Mouse (Mus musculus) natural killer cell, adult 2 months (primary cell): Measurements from ENCODE around the gene Spopl.
A peak's percentile ranks its signal among the peaks of the same experiment; 100 is the strongest.
"Not testable (repeated sequence)": the region's sequence is repeated elsewhere in the genome, so short reads cannot be mapped to it uniquely, and the experiment has no call there.

Source experiments
- DNase-seq, 2 experiments: peaks; one replicate each; pipeline ENCODE4 v3.0.0; 2022; ENCODE audit warnings: low spot score in 2 of 2

Gene Spopl

DNA sequence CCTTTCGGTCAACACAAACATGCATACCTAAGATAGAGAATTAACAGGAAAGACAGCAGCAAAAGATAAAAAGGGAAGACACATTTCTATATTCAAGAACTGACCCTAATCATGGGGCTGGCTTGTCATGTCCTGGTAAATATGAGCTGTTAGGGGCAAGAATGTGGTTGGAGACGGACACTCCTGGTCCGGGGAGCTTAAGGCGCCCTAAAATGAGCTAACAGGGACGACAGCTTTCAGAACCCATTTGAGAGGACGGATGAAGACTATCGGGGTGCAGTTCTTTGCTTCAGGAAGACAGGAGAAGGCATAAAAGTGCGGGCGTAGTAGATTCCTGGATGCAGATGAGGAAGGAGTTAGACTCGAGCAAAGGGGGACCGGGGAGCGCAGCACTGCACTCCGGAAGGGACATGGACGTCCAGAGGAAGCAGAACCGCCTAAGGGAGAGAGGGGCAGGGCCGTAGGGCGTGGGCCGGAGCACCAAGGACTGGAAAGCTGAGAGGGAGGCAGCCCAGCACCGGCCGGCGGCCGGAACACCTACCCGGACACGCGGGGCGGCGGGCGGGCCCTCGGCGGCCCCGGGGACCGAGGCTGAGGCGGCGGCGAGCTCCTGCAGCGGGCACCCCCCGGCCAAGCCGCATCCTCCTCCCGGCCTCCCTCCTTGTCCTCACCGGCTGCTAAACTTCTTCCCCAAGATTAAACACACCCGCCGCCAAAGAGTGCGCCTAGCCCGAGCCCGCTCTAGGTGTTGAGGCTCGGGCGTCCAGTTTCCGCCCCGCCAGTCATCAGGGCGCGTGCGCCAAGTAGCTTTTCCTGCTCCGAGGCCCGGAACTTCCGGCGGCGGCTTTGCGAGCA lies at the start of gene Spopl:
Gene Spopl (minus strand): TSS at position 805 of the 855 bp plus-strand sequence.
- peak; percentile 67 to 72 for DNase-seq

DNA sequence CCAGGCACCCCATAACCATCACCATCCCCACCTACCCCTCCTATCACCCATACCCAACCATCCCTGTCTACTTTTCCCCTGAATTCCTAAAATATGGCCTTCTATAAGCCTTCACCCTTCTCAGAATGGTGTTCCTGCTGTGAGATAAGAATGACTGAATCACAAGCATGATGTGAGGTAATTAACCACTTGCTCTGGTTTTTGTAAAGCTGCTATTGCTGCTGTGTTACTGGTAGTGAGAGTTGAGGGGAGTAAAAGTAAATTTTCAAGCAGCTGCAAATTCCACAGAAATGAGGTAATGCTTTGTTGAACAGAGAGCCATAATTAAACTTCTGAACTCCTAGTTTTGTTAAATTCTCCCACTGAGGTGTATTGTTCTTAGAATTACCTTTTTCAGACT lies 48.2 kb upstream of the Spopl start:
- no peak for DNase-seq

DNA sequence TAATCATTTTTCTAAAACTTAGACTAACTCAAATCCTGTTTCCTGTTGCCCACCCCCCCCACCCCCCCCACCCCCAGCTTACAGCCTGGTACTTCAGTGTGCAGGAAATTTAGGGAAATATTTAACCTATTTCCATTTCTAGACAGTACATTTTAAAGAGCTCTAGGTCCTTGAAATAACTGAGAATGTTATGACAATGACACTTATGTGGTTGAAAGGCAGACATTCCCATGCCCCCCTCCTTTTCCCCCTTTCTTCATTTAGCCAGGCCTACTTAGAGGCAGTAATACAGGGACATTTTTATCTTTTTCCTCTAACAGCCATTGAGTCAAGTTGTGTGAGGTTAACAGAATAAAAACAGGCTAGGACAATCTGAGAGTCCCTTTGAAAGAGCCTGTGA lies 46.1 kb upstream of the Spopl start:
- no peak for DNase-seq

DNA sequence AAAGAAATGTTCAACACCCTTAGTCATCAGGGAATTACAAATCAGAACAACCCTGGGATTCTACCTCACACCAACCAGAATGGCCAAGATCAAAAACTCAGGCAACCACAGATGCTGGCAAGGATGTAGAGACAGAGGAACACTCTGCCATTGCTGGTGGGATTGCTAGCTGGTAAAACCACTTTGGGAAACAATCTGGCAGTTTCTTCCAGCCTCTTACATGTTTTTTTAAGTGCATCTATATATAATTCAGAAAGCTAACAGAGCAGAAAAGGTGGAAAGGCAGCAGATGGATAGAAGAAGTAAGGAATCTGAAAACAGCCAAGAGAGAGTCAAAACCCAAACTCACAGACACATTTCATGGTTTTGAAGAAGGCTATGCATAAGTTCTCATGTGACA lies 33.5 kb upstream of the Spopl start:
- DNase-seq = no peak

DNA sequence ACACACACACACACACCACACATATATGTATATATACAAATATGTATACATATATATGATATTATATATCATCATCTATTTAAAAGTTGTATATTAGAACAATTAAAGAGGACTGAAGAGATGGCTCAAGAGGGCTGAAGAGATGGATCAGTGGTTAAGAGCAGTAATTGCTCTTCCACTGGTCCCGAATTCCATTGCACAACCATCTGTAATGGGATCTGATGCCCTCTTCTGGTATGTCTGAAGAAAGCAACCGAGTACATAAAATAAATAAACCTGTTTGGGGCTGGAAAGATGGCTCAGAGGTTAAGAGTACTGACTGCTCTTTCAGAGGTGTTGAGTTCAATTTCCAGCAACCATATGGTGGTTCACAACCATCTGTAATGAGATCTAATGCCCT lies 16.9 kb upstream of the Spopl start:
- DNase-seq = no peak

DNA sequence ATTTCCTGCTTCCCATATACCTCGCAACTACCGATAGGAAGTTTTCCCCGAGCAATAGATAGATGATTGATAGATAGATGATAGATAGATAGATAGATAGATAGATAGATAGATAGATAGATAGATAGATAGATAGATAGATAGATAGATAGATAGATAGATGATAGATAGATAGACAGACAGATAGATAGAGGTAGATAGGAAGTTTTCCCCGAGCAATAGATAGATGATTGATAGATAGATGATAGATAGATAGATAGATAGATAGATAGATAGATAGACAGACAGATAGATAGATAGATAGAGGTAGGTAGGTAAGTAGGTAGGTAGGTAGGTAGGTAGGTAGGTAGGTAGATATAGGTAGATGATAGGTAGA lies 239 bp upstream of the Spopl start:
- DNase-seq = not testable (repeated sequence)

DNA sequence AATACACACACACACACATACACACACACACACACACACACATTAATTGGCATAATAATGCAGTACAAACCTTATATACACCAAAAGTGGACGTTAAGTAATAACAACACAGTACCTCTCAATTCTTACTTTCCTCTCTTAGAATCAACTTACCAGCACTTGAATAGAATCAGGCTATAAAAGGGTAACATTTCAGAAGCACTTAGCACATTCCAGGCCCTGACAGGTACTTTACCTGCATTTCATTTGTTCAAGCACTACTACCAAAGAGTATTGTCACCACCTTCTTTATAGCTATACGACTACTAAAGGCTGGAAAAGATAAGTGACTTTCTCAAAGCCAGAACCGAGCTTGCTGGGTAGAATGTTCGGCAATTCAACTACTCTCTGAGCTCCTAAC lies 1.3 kb downstream of the Spopl start:
- no peak for DNase-seq

DNA sequence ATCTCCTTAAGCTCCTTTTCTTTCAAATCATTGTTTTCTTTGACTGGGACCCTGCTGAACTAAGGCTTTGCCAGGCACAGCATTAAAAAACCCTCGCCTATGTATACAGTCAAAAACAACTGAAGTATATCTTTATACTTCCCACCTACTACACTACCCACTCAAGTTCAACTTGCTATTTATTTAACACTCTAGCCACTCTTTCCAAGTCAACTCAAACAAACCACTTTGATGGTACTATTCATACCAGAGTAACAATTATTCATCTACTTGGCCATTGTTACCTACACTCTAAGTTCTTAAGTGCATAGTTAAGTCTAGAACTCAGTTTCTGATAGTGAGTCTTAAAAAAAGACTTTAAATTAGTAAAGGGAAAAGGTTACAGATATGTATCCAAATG lies 3.1 kb downstream of the Spopl start:
- DNase-seq = no peak

DNA sequence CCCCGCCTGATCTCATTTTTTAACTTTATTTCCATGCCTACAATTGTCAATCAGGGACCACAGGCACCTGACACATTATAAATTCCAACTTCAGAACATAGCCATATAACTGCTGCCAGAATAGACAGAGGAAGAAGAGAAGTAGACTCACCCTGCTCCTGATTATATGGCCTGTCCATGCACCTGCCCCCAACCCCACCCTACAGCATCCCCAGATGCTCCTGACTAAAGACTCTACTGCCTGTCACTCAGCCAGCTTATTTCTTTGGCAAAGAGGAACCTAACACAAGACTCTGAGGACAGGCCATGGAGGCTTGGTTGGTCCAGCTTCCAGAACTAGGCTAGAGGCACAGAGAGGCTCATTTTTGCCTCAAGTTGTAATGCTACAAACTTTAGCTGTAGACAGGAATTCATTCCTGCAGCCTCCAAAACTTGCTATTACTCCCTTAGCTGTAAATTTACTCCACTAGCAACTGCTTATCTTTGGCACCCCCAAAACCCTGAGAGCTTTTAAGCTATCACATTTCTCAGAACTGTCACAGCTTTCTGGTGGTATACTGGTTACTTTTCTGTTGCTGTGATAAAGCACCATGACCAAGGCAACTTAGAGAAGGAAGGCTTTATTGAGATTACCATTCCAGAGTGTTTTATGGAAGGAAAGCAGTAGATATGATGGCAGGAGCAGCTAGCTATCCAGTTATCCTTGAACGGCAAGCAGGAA lies 6.7 kb downstream of the Spopl start:
- DNase-seq = no peak

DNA sequence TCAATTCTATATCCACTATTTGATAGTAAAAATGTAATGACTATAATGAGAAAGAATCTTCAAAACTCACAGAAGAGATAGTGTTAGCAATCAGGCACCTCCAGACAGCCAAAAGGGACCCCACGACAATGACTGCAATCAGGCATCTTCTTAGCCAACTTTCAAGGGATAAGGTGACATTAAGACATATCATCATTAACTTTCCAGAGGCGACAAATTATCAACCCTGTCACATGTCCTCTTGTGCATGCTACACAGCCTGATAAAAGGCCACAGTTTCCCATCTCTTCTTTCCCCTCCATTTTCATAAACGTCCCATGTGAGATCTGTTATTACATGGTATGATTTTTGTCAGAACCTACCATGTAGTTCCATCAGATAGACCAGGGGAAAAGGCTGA lies 9.0 kb downstream of the Spopl start:
- DNase-seq = no peak

DNA sequence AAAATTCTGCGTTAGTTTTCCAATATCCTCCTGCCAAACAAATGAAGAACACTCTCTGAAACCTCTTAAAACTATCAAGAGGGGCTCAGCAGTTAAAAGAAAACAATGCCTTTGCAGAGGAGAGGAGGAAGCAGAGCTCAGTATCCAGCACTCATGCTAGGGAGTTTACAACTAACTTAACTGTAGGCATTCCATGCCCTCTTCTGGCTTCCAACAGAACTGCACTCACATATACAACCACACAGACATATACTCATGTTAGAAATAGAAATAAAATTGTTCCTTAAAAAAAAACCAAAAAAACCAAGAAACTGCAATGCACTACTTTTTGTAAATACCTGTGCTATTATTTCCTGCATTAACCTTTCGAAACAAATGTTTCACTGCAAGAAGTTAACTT lies 12.7 kb downstream of the Spopl start:
- DNase-seq = no peak

DNA sequence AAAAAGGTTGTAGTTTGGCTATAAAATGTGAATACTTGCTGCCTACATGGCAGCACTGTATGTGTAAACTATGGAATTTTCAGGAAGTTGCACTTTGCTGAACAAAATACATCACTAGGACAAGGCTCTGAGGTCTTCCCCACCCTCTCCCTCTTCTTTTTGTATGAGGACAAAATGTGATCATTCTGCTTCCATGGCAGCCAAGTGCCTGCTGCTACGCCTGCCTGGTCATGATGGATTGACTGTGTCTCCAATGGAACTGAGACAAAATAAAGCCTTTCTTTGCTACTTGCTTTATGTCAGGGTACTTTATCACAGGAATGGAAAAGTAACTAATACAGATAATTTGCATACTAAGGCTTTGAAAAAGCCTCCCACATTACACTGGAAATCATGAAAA lies 20.7 kb downstream of the Spopl start:
- DNase-seq = no peak

DNA sequence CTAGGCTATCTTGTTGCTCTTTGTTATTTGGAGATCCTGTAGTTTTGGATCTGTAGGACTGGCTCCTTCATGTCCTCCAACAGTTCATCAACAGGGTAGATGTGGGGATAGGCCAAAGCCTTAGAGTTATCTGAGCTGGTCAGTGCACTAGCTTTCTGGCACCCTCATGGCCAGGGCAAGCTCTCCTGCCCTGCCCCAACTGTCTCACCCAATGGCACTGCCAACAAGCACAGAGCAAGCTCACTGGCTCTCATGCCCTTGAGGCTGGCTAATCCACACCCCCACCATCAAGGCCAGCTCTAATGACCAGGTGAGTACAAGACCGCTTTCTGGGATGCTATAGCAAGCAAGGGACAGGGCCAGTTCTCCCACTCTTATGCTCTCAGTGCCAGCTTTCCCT lies 24.7 kb downstream of the Spopl start:
- DNase-seq = no peak

DNA sequence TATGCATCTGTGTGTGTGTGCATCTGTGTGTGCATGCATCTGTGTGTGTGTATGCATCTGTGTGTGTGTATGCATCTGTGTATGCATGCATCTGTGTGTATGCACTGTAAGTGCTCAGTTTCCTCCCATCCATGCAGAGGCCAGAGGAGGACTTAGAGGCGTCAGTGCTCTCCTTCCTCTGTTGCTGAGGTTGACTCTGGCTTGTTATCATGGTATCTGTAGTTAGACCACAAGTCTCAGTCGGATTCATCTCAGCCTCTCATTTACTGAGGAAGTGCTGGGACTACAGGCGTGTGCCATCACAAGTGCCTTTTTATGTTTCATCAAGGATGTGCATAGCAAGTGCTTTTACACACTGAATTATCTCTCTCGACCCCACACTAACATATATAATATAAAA lies 31.9 kb downstream of the Spopl start:
- DNase-seq = no peak

DNA sequence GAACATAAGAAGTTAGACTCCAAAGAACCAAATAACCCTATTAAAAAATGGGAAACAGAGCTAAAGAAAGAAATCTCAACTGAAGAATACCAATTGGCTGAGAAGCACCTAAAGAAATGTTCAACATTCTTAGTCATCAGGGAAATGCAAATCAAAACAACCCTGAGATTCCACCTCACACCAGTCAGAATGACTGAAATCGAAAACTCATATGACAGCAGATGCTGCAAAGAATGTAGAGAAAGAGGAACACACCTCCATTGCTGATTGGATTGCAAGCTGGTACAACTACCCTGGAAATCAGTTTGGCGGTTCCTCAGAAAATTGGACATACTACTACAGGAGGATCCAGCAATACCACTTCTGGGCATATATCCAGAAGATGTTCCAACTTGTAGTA lies 44.2 kb downstream of the Spopl start:
- DNase-seq = not testable (repeated sequence)

DNA sequence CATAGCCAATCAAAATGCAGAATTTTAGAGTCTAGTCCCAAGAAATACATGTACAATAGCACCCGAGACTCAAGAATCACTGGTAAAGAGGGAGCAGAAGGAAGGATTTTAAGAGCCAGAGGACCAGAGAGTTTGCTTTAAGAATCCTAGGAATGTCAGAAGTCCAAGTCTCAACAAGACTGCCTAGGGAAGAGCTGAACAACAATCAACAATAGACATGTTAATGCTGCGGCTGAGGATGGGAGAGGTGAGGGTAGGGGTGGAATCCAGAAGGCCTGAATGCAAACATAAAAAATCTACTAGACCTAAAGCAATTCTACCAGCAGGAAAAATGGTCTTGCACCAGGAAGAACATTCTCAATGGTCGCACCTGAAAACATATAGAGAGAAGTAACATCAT lies 66.8 kb downstream of the Spopl start:
- no peak for DNase-seq

DNA sequence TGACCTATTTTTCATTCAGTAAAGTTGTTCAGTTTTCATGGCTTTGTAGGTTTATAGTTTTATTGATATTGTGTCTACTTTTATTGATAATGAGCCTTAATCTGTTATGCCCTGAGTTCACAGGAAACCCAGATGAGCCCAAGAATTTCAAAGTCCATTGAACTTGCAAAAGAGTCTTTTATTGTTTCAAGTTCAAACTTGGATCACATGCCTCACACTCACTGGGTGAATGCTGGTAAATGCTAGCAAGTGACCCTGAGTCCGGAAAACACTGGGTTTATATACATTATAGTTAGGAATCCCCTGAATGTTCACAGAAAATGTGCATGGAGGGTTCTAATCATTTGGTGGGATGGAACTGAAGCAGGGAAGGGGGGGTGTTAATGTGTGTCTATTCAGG lies 90.2 kb downstream of the Spopl start:
- DNase-seq = no peak

DNA sequence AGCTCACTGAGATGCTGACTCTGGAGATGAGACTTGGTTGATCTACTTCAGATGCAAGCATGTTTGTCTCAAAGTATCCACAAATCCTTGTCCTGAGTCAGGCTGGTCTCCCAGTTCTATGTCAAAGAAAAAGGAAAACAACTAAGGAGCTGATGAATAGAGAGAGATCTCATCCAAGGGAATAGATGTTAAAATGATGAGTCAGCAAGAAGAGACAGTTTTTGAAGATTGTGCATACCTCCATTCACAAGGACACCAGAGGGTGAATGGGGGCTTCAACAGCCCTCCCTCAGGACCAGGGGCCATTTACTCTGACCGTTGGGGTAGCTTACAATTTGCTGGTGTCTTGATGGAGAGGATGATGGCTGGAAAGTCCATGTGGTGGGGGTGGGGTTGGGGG lies 104.4 kb downstream of the Spopl start:
- DNase-seq = no peak

DNA sequence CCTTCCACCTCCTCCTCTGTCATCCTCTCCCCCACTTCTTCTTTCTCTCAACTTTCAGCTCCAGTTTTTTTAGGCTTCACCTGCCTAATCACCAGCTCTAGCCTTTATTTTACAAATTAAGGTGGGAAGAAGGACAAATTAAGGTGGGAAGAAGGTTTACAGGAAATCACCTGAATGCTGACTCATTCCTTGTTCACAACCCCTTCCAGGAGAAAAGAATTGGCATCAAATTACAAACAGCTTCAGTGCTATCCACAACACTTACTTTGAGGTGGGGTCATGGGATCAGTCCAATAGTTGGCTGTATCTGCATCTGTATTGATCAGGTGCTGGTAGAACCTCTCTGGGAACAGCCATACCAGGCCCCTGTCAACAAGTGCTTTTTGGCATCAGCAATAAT lies 114.5 kb downstream of the Spopl start:
- DNase-seq = no peak
